Mouse (Mus musculus) C2C12 (cell line): Measurements from ENCODE around the gene Neu3.
"Not testable (repeated sequence)": the region's sequence is repeated elsewhere in the genome, so short reads cannot be mapped to it uniquely, and the experiment has no call there.

Source experiments
- CTCF ChIP-seq: IDR thresholded peaks from one replicate; pipeline ENCODE4 v1.5.1; 2011; ENCODE audit not compliant: control insufficient read depth, insufficient read depth, insufficient read length
- FOSL1 ChIP-seq: IDR thresholded peaks from one replicate; pipeline ENCODE4 v1.8.0; 2011; ENCODE audit warnings: mild to moderate bottlenecking, low read length; ENCODE audit not compliant: poor library complexity, insufficient read depth, severe bottlenecking
- MAX ChIP-seq: IDR thresholded peaks from one replicate; pipeline ENCODE4 v1.6.1; 2011; ENCODE audit warnings: mild to moderate bottlenecking, control low read depth
- MYOD1 ChIP-seq: IDR thresholded peaks from one replicate; pipeline ENCODE4 v1.6.1; 2011; ENCODE audit warnings: low read depth; ENCODE audit not compliant: control insufficient read depth, insufficient read length
- USF1 ChIP-seq: IDR thresholded peaks from one replicate; pipeline ENCODE4 v1.6.1; 2011; ENCODE audit warnings: low read depth, mild to moderate bottlenecking, control low read depth, moderate library complexity

- not testable (repeated sequence) for TF ChIP-seq CTCF, USF1, MAX, FOSL1, MYOD1
Observed at GRCm38 (mm10) chr7:99804033-99804432, 24.2 kb downstream of the Neu3 start.
